Mouse (Mus musculus) hindlimb bud, embryonic 11.5 days (tissue): Measurements from ENCODE around the gene Grwd1.
"Not testable (repeated sequence)": the region's sequence is repeated elsewhere in the genome, so short reads cannot be mapped to it uniquely, and the experiment has no call there.

Source experiments
- DNase-seq: peaks from one replicate; pipeline ENCODE4 v3.0.0-alpha.2; 2012; ENCODE audit warnings: low read depth, low spot score; ENCODE audit errors: extremely low spot score

Gene Grwd1

GRCm38 (mm10) chr7:45830427-45831127 lies at the start of gene Grwd1:
Gene Grwd1 (minus strand): TSS chr7:45830944.
- peak; percentile 80 for DNase-seq

- DNase-seq: no peak
Observed at GRCm38 (mm10) chr7:45880531-45880930, 49.8 kb upstream of the Grwd1 start.

GRCm38 (mm10) chr7:45878278-45878677 lies 47.5 kb upstream of the Grwd1 start, which contains the start of gene Grin2d:
Gene Grin2d (minus strand): TSS chr7:45878378.
- DNase-seq: not testable (repeated sequence)

- no peak for DNase-seq
Observed at GRCm38 (mm10) chr7:45876895-45877294, 46.2 kb upstream of the Grwd1 start.

- no peak for DNase-seq
Observed at GRCm38 (mm10) chr7:45873061-45873947, 42.6 kb upstream of the Grwd1 start.

- peak; percentile 95 for DNase-seq
Observed at GRCm38 (mm10) chr7:45872624-45873023, 41.9 kb upstream of the Grwd1 start, which contains the start of gene Kdelr1. Gene Kdelr1 (plus strand): TSS chr7:45872772.

- no peak for DNase-seq
Observed at GRCm38 (mm10) chr7:45870282-45871058, 39.7 kb upstream of the Grwd1 start.

GRCm38 (mm10) chr7:45869787-45870186 lies 39.0 kb upstream of the Grwd1 start:
- no peak for DNase-seq

- no peak for DNase-seq
Observed at GRCm38 (mm10) chr7:45869107-45869670, 38.4 kb upstream of the Grwd1 start.

GRCm38 (mm10) chr7:45867871-45868270 lies 37.1 kb upstream of the Grwd1 start:
- DNase-seq: no peak

GRCm38 (mm10) chr7:45865925-45866910 lies 35.5 kb upstream of the Grwd1 start:
- DNase-seq: peak; percentile 52

GRCm38 (mm10) chr7:45864435-45864834 lies 33.7 kb upstream of the Grwd1 start:
- DNase-seq: no peak

- DNase-seq: no peak
Observed at GRCm38 (mm10) chr7:45862804-45863203, 32.1 kb upstream of the Grwd1 start.

GRCm38 (mm10) chr7:45859008-45859407 lies 28.3 kb upstream of the Grwd1 start:
- no peak for DNase-seq

- DNase-seq: no peak
Observed at GRCm38 (mm10) chr7:45856950-45857901, 26.5 kb upstream of the Grwd1 start.

- DNase-seq: no peak
Observed at GRCm38 (mm10) chr7:45853089-45853488, 22.3 kb upstream of the Grwd1 start.

GRCm38 (mm10) chr7:45850661-45851060 lies 19.9 kb upstream of the Grwd1 start:
- no peak for DNase-seq

- no peak for DNase-seq
Observed at GRCm38 (mm10) chr7:45848447-45849027, 17.8 kb upstream of the Grwd1 start.
